Mouse (Mus musculus) neural tube, embryonic 13.5 days (tissue): ENCODE data around the gene Des. TPM values are rescaled to one million over a fixed set of nuclear protein-coding genes. Genes with fewer than 3 reads are reported as not detected.
A peak's percentile ranks its signal among the peaks of the same experiment; 100 is the strongest.

Experiments used
- ATAC-seq: fragments of 200-750 bp; cut with Nextera tagmentation; 2 replicates; pipeline ENCODE4 v1.8.0; 2017; ENCODE audit warnings: low read depth, mild to moderate bottlenecking, moderate TSS enrichment, moderate library complexity
- H3K27ac ChIP-seq: fragments of 300-500 bp; sonication (generic); replicated peaks from 2 replicates; pipeline ENCODE4 v1.5.1; 2015; ENCODE audit warnings: moderate library complexity, mild to moderate bottlenecking, inconsistent platforms
- H3K27me3 ChIP-seq: fragments of 300-500 bp; sonication (generic); 2 replicates; pipeline ENCODE4 v1.6.1; 2015; ENCODE audit warnings: mild to moderate bottlenecking, inconsistent platforms
- H3K36me3 ChIP-seq: fragments of 300-500 bp; sonication (generic); 2 replicates; pipeline ENCODE4 v1.6.1; 2015; ENCODE audit warnings: mild to moderate bottlenecking, inconsistent platforms
- H3K4me1 ChIP-seq: fragments of 300-500 bp; sonication (generic); replicated peaks from 2 replicates; pipeline ENCODE4 v1.6.1; 2015; ENCODE audit warnings: inconsistent platforms
- H3K4me2 ChIP-seq: fragments of 300-500 bp; sonication (generic); 2 replicates; pipeline ENCODE4 v1.6.1; 2015; ENCODE audit warnings: inconsistent platforms, mild to moderate bottlenecking, moderate library complexity
- H3K4me3 ChIP-seq: fragments of 300-500 bp; sonication (generic); 2 replicates; pipeline ENCODE4 v1.5.1; 2015; ENCODE audit warnings: mild to moderate bottlenecking, inconsistent platforms
- H3K9ac ChIP-seq: fragments of 300-500 bp; sonication (generic); 2 replicates; pipeline ENCODE4 v1.6.1; 2015; ENCODE audit warnings: moderate library complexity, mild to moderate bottlenecking, inconsistent platforms
- H3K9me3 ChIP-seq: fragments of 300-500 bp; sonication (generic); 2 replicates; pipeline ENCODE4 v1.6.1; 2016; ENCODE audit warnings: inconsistent platforms
- WGBS: fragments of 180-500 bp; shearing (Covaris S2); methylation state at CpG from one replicate; pipeline ENCODE4 v1.1.7; 2015; 5-methylcytosine and 5-hydroxymethylcytosine counted together
- polyA plus RNA-seq: library from polyadenylated mRNA; unstranded; fragments of >200 nt; fragmentation: Nextera tagmentation; extraction: Ambion mirVana; gene quantifications from 2 replicates; pipeline ENCODE4 v1.2.1, GENCODE M21; 2015

Des gene
- polyA plus RNA-seq, 1 experiment from 2014 or later = 3.3 TPM

DNA sequence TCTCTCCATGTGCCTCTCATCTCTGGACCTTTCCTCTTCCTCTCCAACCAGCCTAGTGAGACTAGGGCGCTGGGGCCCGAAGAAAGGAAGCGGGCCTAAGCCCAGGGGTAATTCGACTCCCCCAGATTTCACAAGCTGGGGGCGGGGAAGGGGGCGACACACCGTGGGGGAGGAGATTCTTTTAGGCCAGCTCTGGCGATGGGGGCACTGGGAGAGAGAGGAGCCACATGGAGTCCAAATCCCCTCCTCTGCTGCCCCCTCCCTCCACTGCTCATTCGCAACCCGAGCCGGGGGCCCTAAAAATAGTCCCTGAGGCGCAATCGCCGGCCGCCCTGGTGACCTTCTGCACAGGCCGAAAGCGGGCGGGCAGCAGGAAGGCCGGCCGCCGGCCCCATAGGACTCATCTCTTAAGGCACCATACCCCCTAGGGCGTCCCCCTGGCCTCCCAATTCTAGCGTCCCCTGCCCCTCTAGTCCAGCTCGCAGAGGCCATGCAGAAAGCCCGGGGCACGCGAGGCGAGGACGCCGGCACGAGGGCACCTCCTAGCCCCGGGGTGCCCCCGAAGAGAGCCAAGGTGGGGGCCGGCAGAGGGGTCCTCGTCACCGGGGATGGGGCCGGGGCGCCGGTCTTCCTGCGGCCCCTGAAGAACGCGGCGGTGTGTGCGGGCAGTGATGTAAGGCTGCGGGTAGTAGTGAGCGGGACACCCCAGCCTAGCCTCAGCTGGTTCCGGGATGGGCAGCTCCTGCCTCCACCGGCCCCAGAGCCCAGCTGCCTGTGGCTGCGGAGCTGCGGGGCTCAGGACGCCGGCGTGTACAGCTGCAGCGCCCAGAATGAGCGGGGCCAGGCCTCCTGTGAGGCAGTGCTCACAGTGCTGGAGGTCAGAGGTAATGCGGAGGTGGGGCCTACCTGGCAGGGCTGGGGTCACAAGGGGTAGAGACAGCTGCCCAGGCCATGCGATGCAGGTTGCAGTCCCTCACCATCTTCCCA lies 15.1 kb downstream of the Des start, which contains the start of gene Speg:
Speg (plus strand) TSS at position 348 of the 987 bp plus-strand sequence.
- peaks cover 45% of the 10 kb centered on the region for H3K27me3 ChIP-seq
- no peak within 1 kb of the TSS for H3K27ac ChIP-seq
- H3K4me3 ChIP-seq = peak within 1 kb of the TSS; percentile 24
- 8% methylated on average over 57 of the region's 57 CpGs for WGBS
- H3K4me2 ChIP-seq = peak within 1 kb of the TSS; percentile 55
- H3K36me3 ChIP-seq = no peaks in the 10 kb centered on the region
- H3K9me3 ChIP-seq = no peaks in the 10 kb centered on the region
- H3K4me1 ChIP-seq = peaks cover 31% of the 10 kb centered on the region
- peak within 1 kb of the TSS; percentile 63 for H3K9ac ChIP-seq
- ATAC-seq = peak; percentile 44

GRCm38 (mm10) chr1:75379196-75379595 lies 19.1 kb downstream of the Des start:
- Histone ChIP-seq H3K36me3 (no peaks in the 10 kb centered on the region), H3K27me3 (peaks cover 47% of the 10 kb centered on the region), H3K9me3 (no peaks in the 10 kb centered on the region), H3K4me3 (no peak overlapping the region), H3K9ac (no peak overlapping the region), H3K27ac (no peak overlapping the region), H3K4me2 (no peak overlapping the region), H3K4me1 (peaks cover 43% of the 10 kb centered on the region)
- 67% methylated on average over 2 of the region's 2 CpGs for WGBS
- no peak for ATAC-seq

DNA sequence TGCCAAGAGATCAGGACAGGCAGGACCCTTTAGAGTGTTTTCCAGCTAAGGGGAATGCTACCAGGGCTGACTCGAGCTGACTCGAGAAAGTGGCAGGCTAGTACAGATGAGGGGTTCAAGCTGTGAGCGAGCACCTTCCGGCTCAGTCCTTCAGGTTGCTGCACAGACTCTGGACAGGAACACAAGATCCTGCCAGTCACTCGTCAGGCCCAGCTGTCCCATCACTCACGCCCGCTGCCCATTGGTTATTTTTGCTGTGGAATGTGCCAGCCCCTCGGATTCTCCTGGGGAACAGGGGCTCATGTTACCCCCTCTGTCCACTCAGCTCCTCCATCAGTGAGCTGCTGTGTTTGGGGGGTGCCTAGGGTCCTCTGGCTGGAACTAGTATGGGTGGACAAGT lies 19.8 kb downstream of the Des start:
- 80% methylated on average over 8 of the region's 8 CpGs for WGBS
- no peak for ATAC-seq
- Histone ChIP-seq H3K4me1 (peaks cover 46% of the 10 kb centered on the region), H3K9ac (no peak overlapping the region), H3K27me3 (peaks cover 44% of the 10 kb centered on the region), H3K4me2 (no peak overlapping the region), H3K9me3 (no peaks in the 10 kb centered on the region), H3K4me3 (no peak overlapping the region), H3K36me3 (no peaks in the 10 kb centered on the region), H3K27ac (no peak overlapping the region)

GRCm38 (mm10) chr1:75380951-75381350 lies 20.8 kb downstream of the Des start:
- Histone ChIP-seq H3K4me1 (peaks cover 47% of the 10 kb centered on the region), H3K9me3 (no peaks in the 10 kb centered on the region), H3K4me2 (peak overlapping the region; percentile 92; the same call in 1 of the 2 replicates), H3K36me3 (no peaks in the 10 kb centered on the region), H3K4me3 (no peak overlapping the region), H3K9ac (no peak overlapping the region), H3K27ac (no peak overlapping the region), H3K27me3 (peaks cover 40% of the 10 kb centered on the region)
- 26% methylated on average over 2 of the region's 2 CpGs for WGBS
- no peak for ATAC-seq

GRCm38 (mm10) chr1:75381482-75382355 lies 21.6 kb downstream of the Des start:
- 2% methylated on average over 53 of the region's 60 CpGs for WGBS
- peak; percentile 47 for ATAC-seq
- Histone ChIP-seq H3K27ac (peak overlapping the region; percentile 89), H3K4me1 (peaks cover 55% of the 10 kb centered on the region), H3K27me3 (peaks cover 42% of the 10 kb centered on the region), H3K4me2 (peak overlapping the region; percentile 92), H3K36me3 (no peaks in the 10 kb centered on the region), H3K9ac (peak overlapping the region; percentile 92), H3K4me3 (peak overlapping the region; percentile 71), H3K9me3 (no peaks in the 10 kb centered on the region)

DNA sequence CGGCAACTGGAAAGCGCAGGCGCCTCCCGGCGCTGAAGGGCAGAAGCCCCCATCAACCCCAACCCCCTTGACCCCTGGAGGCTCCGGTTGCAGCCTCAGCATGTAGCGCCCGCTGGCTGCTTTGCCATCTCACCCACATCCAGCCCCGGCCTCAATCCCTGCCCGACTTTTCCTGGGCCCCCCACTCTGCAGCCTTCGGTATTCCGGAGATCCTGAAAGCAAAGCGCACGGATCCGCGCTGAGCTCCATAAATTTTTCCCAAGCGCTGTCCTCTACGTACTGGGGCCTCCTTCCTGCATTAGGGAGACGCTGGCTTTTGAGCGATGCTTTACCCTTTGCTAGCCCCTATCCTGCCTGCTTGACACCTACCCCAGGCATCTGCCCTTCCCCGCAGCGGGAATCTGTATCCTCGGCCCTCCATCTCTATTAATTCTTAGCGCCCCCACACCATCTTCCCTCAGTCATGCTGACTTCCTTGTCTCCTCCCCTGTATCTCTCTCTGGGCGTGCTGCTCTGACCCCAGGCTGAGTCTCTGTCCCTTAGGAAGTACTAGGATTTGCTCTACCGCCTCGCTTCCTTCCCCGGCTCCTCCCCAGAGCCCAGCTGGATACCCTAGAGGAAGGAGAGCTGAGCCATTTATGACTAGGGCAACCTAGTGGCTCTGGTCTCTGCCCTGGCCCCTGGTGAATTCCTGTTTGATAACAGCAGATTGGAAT lies 22.4 kb downstream of the Des start:
- H3K4me3 ChIP-seq = peak overlapping the region; percentile 71
- WGBS = 1% methylated on average over 25 of the region's 28 CpGs
- peak overlapping the region; percentile 92 for H3K4me2 ChIP-seq
- peaks cover 43% of the 10 kb centered on the region for H3K27me3 ChIP-seq
- H3K36me3 ChIP-seq = no peaks in the 10 kb centered on the region
- H3K9ac ChIP-seq = peak overlapping the region; percentile 92
- peak; percentile 21 for ATAC-seq
- H3K4me1 ChIP-seq = peaks cover 63% of the 10 kb centered on the region
- peak overlapping the region; percentile 89 for H3K27ac ChIP-seq
- no peaks in the 10 kb centered on the region for H3K9me3 ChIP-seq

GRCm38 (mm10) chr1:75384470-75385141 lies 24.5 kb downstream of the Des start:
- H3K36me3 ChIP-seq = no peaks in the 10 kb centered on the region
- peak overlapping the region; percentile 58 for H3K9ac ChIP-seq
- H3K4me2 ChIP-seq = peak overlapping the region; percentile 47
- 0 out of 2 replicates have a peak overlapping the region, but pooled peaks have one; percentile 10 for H3K4me3 ChIP-seq
- peaks cover 52% of the 10 kb centered on the region for H3K27me3 ChIP-seq
- 86% methylated on average over 27 of the region's 27 CpGs for WGBS
- ATAC-seq = no peak
- H3K9me3 ChIP-seq = no peaks in the 10 kb centered on the region
- H3K27ac ChIP-seq = no peak overlapping the region
- H3K4me1 ChIP-seq = peaks cover 82% of the 10 kb centered on the region

- peak overlapping the region; percentile 58 for H3K9ac ChIP-seq
- peak overlapping the region; percentile 10; the same call in 1 of the 2 replicates for H3K4me3 ChIP-seq
- 59% methylated on average over 20 of the region's 20 CpGs for WGBS
- H3K36me3 ChIP-seq = no peaks in the 10 kb centered on the region
- peaks cover 82% of the 10 kb centered on the region for H3K4me1 ChIP-seq
- peak overlapping the region; percentile 47 for H3K4me2 ChIP-seq
- peaks cover 53% of the 10 kb centered on the region for H3K27me3 ChIP-seq
- ATAC-seq = no peak
- no peaks in the 10 kb centered on the region for H3K9me3 ChIP-seq
- H3K27ac ChIP-seq = 0 out of 2 replicates have a peak overlapping the region, but pooled peaks have one; percentile 54
These were observed 25.1 kb downstream of the Des start for GRCm38 (mm10) chr1:75385142-75385730.

- 0 out of 2 replicates have a peak overlapping the region, but pooled peaks have one; percentile 3 for H3K4me3 ChIP-seq
- peaks cover 57% of the 10 kb centered on the region for H3K27me3 ChIP-seq
- no peak overlapping the region for H3K27ac ChIP-seq
- H3K4me2 ChIP-seq = peak overlapping the region; percentile 47
- H3K4me1 ChIP-seq = peaks cover 77% of the 10 kb centered on the region
- H3K36me3 ChIP-seq = peaks cover 6% of the 10 kb centered on the region; the same call in 1 of the 2 replicates
- H3K9ac ChIP-seq = peak overlapping the region; percentile 58; the same call in 1 of the 2 replicates
- no peaks in the 10 kb centered on the region for H3K9me3 ChIP-seq
- ATAC-seq = no peak
- 27% methylated on average over 4 of the region's 4 CpGs for WGBS
These were observed 26.0 kb downstream of the Des start for GRCm38 (mm10) chr1:75386149-75386548.

DNA sequence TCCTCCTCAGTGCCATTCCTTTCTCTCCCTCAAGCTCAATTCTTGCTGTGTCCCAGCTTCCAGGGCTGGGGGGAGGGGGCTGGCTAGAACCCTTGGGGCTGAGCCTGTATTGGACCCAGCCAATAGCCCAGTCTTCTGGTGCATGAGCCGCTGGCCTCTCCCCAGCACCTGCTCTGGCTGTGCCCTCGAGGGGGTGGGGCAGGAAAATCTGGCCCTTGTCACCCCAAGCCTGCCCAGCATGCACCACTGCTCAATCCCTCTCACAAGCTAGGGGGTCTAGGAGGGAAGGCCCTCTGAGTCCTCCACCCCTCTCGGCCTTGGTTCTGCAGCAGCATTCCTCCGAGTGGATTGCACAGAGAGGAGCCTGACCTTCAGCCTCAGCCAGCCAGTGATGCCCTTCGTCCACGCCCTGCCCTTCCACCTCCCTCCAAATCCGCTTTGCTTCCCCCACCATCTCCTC lies 27.4 kb downstream of the Des start:
- peak overlapping the region; percentile 53 for H3K4me2 ChIP-seq
- peaks cover 15% of the 10 kb centered on the region; the same call in 1 of the 2 replicates for H3K36me3 ChIP-seq
- H3K4me1 ChIP-seq = peaks cover 67% of the 10 kb centered on the region
- WGBS = 22% methylated on average over 7 of the region's 7 CpGs
- H3K27ac ChIP-seq = no peak overlapping the region
- ATAC-seq = no peak; the same call in 1 of the 2 replicates
- H3K9ac ChIP-seq = peak overlapping the region; percentile 59
- H3K4me3 ChIP-seq = peak overlapping the region; percentile 25; the same call in 1 of the 2 replicates
- peaks cover 63% of the 10 kb centered on the region for H3K27me3 ChIP-seq
- H3K9me3 ChIP-seq = no peaks in the 10 kb centered on the region
